Mouse (Mus musculus) v-Abl transformed pro-B cells (cell line): ENCODE results near the gene Dip2c.

Experiments used
- in situ Hi-C, 2 experiments: fragments of 400-800 bp; cut with MboI; formaldehyde crosslinking; loops; one replicate each; pipeline ENCODE4 v1.15.1; 2025; ENCODE audit not compliant: unreplicated experiment in 2 of 2

The Dip2c gene

GRCm38 (mm10) chr13:9276322-9276855, at the start of gene Dip2c:
Gene Dip2c, plus strand, starts transcription at chr13:9276528.
- in situ Hi-C loops: no loop called here

- in situ Hi-C loops: no loop called here
Measured at GRCm38 (mm10) chr13:9227078-9227477, 49.2 kb upstream of the Dip2c start.

GRCm38 (mm10) chr13:9237495-9237894, 38.8 kb upstream of the Dip2c start:
- in situ Hi-C loops: no loop called here

- in situ Hi-C loops: no loop called here
Measured at GRCm38 (mm10) chr13:9239127-9239526, 37.2 kb upstream of the Dip2c start.

- in situ Hi-C loops: no loop called here
Measured at GRCm38 (mm10) chr13:9239631-9240236, 36.6 kb upstream of the Dip2c start.

- in situ Hi-C loops: no loop called here
Measured at GRCm38 (mm10) chr13:9261748-9262147, 14.6 kb upstream of the Dip2c start.

- in situ Hi-C loops: no loop called here
Measured at GRCm38 (mm10) chr13:9265516-9265915, 10.8 kb upstream of the Dip2c start.

GRCm38 (mm10) chr13:9276856-9277620, 710 bp downstream of the Dip2c start:
- in situ Hi-C loops: no loop called here

GRCm38 (mm10) chr13:9277621-9277960, 1.3 kb downstream of the Dip2c start:
- in situ Hi-C loops: no loop called here

GRCm38 (mm10) chr13:9278636-9279035, 2.3 kb downstream of the Dip2c start:
- in situ Hi-C loops: no loop called here

- in situ Hi-C loops: loop anchor here (5.0 to 10.0 kb wide), 3 partner anchors 162 to 352 kb away; no protein-coding TSS in a partner anchor
Measured at GRCm38 (mm10) chr13:9283050-9283449, 6.7 kb downstream of the Dip2c start.

GRCm38 (mm10) chr13:9289916-9290315, 13.6 kb downstream of the Dip2c start:
- in situ Hi-C loops: loop anchor here in 1 of 2 experiments (10.0 kb wide), 2 partner anchors 155 to 345 kb away; no protein-coding TSS in a partner anchor

- in situ Hi-C loops: no loop called here
Measured at GRCm38 (mm10) chr13:9296285-9296684, 20.0 kb downstream of the Dip2c start.

- in situ Hi-C loops: no loop called here
Measured at GRCm38 (mm10) chr13:9297266-9297665, 20.9 kb downstream of the Dip2c start.

- in situ Hi-C loops: no loop called here
Measured at GRCm38 (mm10) chr13:9297689-9298088, 21.4 kb downstream of the Dip2c start.

- in situ Hi-C loops: no loop called here
Measured at GRCm38 (mm10) chr13:9299657-9300056, 23.3 kb downstream of the Dip2c start.

GRCm38 (mm10) chr13:9308863-9309262, 32.5 kb downstream of the Dip2c start:
- in situ Hi-C loops: no loop called here

- in situ Hi-C loops: no loop called here
Measured at GRCm38 (mm10) chr13:9310806-9311205, 34.5 kb downstream of the Dip2c start.

GRCm38 (mm10) chr13:9312916-9313315, 36.6 kb downstream of the Dip2c start:
- in situ Hi-C loops: no loop called here

- in situ Hi-C loops: no loop called here
Measured at GRCm38 (mm10) chr13:9314099-9314712, 37.9 kb downstream of the Dip2c start.

- in situ Hi-C loops: no loop called here
Measured at GRCm38 (mm10) chr13:9314713-9315112, 38.4 kb downstream of the Dip2c start.
